Mouse (Mus musculus): ENCODE data around the gene Pxmp4.

The Pxmp4 gene

DNA sequence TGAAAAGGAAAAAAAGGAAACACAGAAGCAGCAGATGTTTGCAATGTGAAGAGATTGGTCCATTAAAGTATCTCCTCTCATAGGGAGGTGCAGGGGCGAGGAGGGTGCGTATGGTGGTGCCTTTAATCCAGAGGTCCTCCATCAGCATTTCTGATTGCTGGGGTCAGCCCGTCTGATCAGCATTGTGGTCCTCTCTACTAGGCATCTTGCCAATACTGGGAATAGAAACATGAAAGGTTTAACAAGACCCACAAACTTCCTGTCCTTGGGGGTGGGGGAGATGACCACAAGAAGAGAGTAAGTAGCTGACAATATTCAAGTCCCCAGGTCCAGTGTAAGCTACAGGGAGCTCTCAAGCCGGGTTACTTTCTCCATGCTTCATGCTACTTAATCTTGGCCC is 32.8 kb downstream of the Pxmp4 start:
- ChIA-PET POLR2A (interaction anchor here in 3 of 4 experiments (0.8 to 18.6 kb wide), 23 partner anchors 10 to 220 kb away, joined by 3 to 479 read pairs (median 5); partner anchors contain the start of genes Actl10 (in 2 of the 3), Pxmp4 (in 2 of the 3), Snta1 (in 2 of the 3) and 1700003F12Rik (in 1 of the 3)), CTCF (interaction anchor here in 3 of 4 experiments (0.7 to 3.9 kb wide), 5 partner anchors 11 to 220 kb away, joined by 3 to 17 read pairs (median 6); partner anchors contain the start of gene Raly (in 1 of the 3))

- POLR2A ChIA-PET: interaction anchor here (0.8 to 18.6 kb wide), 25 partner anchors 8 to 221 kb away, joined by 3 to 479 read pairs (median 9); partner anchors contain the start of genes 4930519P11Rik (in 2 of the 4), Actl10 (in 2 of the 4), Necab3 (in 2 of the 4) and Zfp341 (in 2 of the 4)
- CTCF ChIA-PET: interaction anchor here in 2 of 4 experiments (1.0 to 3.9 kb wide), 5 partner anchors 12 to 30 kb away, joined by 3 to 17 read pairs (median 6); no protein-coding TSS in a partner anchor
These were observed 33.6 kb downstream of the Pxmp4 start, which contains the start of gene E2f1 for GRCm38 (mm10) chr2:154569836-154570286. E2f1 (minus strand) TSS chr2:154569892.

DNA sequence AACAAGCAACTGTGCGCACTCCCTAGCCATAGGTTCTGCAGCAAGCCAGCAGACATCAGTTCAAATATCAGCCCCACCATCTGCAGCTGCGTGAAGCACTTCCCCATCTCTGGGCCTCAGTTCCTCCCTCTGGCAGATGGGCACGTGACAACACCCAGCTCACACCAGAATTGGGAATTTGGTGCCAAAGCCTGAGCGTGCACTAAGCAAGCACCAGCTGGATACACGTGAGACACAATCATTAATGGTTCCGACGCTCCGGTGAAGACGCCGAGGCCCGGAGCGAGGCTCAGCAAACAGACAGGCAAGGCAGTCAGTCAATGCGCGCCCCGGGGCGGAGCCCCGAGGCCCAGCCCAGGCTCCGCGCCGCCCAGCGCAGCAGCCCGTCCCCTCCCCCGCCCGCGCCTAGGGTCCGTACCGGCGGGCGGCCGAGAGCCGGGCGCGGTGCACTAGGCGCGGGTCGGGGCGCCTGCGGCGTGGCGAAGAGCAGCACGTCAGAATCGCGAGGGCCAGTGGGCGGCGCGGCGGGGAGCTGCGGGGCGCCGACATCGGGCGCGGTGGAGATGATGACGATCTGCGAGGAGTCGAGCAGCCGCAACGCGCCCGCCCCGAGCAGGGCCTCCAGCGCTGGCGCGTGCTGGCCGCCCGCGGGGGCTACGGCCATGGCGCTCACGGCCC is 34.3 kb downstream of the Pxmp4 start:
- POLR2A ChIA-PET: interaction anchor here (0.5 to 18.6 kb wide), 65 partner anchors 7 to 505 kb away, joined by 3 to 479 read pairs (median 4); partner anchors contain the start of genes Actl10 (in 3 of the 4), Necab3 (in 3 of the 4), Zfp341 (in 3 of the 4) and 4930519P11Rik (in 2 of the 4)
- CTCF ChIA-PET: interaction anchor here in 3 of 4 experiments (0.6 to 3.9 kb wide), 9 partner anchors 12 to 1830 kb away, joined by 3 to 17 read pairs (median 4); partner anchors contain the start of genes 4930519P11Rik (in 1 of the 3), Actl10 (in 1 of the 3) and Zfp341 (in 1 of the 3)

GRCm38 (mm10) chr2:154568329-154569070 is 35.0 kb downstream of the Pxmp4 start:
- ChIA-PET POLR2A (interaction anchor here (0.5 to 18.6 kb wide), 76 partner anchors 8 to 506 kb away, joined by 3 to 479 read pairs (median 4); partner anchors contain the start of genes Actl10 (in 3 of the 4), Necab3 (in 3 of the 4), Zfp341 (in 3 of the 4) and 4930519P11Rik (in 2 of the 4)), CTCF (interaction anchor here in 2 of 4 experiments (0.7 to 3.9 kb wide), 8 partner anchors 13 to 1437 kb away, joined by 3 to 17 read pairs (median 4); partner anchors contain the start of genes 4930519P11Rik (in 1 of the 2), Actl10 (in 1 of the 2) and Zfp341 (in 1 of the 2))

DNA sequence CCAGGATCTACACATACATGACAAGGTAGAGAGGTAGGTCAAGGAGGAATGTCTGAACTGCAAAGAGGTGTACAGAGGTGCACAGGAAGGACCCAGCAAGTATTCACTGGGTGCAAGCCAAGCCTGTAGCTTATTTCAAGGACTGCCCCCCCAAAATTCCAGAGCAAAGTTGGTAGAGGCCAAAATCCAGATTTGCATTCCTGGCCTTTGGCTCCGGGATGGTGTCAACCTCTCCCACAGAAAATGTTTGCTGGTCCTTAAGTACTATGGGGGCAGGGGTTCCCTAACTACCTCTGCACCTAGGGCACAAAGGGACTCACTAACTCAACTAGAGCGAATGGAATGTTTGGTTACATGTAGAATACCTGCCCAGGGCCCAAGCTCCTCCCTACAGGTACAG is 35.7 kb downstream of the Pxmp4 start:
- ChIA-PET CTCF (interaction anchor here in 2 of 4 experiments (0.7 to 3.7 kb wide), 3 partner anchors 15 to 1437 kb away, joined by 3 to 12 read pairs (median 5); partner anchors contain the start of gene Actl10 (in 1 of the 2)), POLR2A (interaction anchor here (0.6 to 18.6 kb wide), 45 partner anchors 7 to 507 kb away, joined by 3 to 479 read pairs (median 5); partner anchors contain the start of genes Actl10 (in 3 of the 4), Necab3 (in 3 of the 4), 4930519P11Rik (in 2 of the 4) and Cbfa2t2 (in 2 of the 4))

- ChIA-PET POLR2A (interaction anchor here in 3 of 4 experiments (0.7 to 18.6 kb wide), 15 partner anchors 9 to 330 kb away, joined by 3 to 479 read pairs (median 4); partner anchors contain the start of genes Actl10 (in 3 of the 3), Necab3 (in 2 of the 3), 1700003F12Rik (in 1 of the 3) and 4930519P11Rik (in 1 of the 3)), CTCF (interaction anchor here in 3 of 4 experiments (0.5 to 3.7 kb wide), 4 partner anchors 10 to 46 kb away, joined by 3 to 12 read pairs (median 3); partner anchors contain the start of genes Actl10 (in 1 of the 3) and Zfp341 (in 1 of the 3))
These were observed 36.9 kb downstream of the Pxmp4 start for GRCm38 (mm10) chr2:154566641-154567040.

DNA sequence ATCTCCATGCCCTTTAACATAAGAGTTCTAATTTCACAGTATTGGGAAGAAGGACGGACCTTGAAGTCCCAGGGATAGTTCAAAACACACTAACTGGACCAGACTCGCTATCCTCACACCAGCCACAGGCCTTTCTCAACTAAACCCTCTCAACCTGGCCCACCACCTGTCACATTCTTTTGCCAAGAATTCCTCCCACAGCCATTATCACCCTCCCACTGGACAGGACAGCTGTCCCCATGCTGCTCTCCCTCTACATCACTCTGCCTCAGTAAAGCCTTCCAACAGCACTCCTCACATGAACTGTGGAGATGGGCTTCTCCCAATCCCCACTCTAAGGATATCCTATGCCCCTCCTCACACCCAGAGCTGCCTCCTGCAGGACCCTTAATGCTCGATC is 37.9 kb downstream of the Pxmp4 start:
- ChIA-PET CTCF (interaction anchor here in 2 of 4 experiments (0.6 to 2.4 kb wide), 3 partner anchors 14 to 496 kb away, joined by 3 to 18 read pairs (median 7); partner anchors contain the start of gene Actl10 (in 1 of the 2)), POLR2A (interaction anchor here in 3 of 4 experiments (0.6 to 18.6 kb wide), 19 partner anchors 12 to 217 kb away, joined by 3 to 479 read pairs (median 3); partner anchors contain the start of genes Actl10 (in 3 of the 3), 1700003F12Rik (in 1 of the 3), Necab3 (in 1 of the 3) and Pxmp4 (in 1 of the 3))

DNA sequence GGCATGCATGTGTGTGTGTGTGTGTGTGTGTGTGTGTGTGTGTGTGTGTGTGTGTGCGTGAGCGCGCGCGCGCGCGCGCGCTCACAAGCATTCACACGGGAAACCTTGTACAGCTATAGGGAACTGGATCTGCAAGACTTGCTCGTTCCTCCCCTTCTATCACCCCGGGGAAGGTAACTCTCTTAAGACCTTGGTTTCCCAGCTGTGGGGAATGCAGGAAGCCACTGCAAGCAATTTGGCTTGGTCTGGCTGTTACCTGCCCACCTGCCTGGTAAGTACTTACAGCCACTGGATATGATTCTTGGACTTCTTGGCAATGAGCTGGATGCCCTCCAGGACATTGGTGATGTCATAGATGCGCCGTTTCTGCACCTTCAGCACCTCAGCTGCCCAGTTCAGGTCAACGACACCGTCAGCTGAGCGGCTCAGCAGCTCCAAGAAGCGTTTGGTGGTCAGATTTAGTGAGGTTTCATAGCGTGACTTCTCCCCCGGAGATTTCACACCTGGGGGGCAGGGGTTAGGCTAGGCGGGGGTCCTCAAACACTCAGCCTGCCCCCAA is 39.8 kb downstream of the Pxmp4 start:
- ChIA-PET POLR2A (interaction anchor here (0.6 to 18.6 kb wide), 24 partner anchors 10 to 156 kb away, joined by 3 to 479 read pairs (median 4); partner anchors contain the start of genes Actl10 (in 2 of the 4), Snta1 (in 2 of the 4), 1700003F12Rik (in 1 of the 4) and Cbfa2t2 (in 1 of the 4)), CTCF (interaction anchor here (0.6 to 2.4 kb wide), 9 partner anchors 11 to 1167 kb away, joined by 3 to 18 read pairs (median 7); partner anchors contain the start of gene Actl10 (in 1 of the 4))

- POLR2A ChIA-PET: interaction anchor here (0.6 to 28.3 kb wide), 28 partner anchors 6 to 232 kb away, joined by 3 to 479 read pairs (median 4); partner anchors contain the start of genes E2f1 (in 2 of the 4), 1700003F12Rik (in 1 of the 4), 4930519P11Rik (in 1 of the 4) and Actl10 (in 1 of the 4)
- CTCF ChIA-PET: interaction anchor here in 3 of 4 experiments (0.6 to 1.9 kb wide), 6 partner anchors 10 to 258 kb away, joined by 3 to 7 read pairs (median 3); partner anchors contain the start of gene Zfp341 (in 1 of the 3)
These were observed 45.1 kb downstream of the Pxmp4 start, which contains the start of gene Necab3 for GRCm38 (mm10) chr2:154558264-154559039. Necab3 (minus strand) TSS chr2:154558890.

GRCm38 (mm10) chr2:154557184-154557832 is 46.2 kb downstream of the Pxmp4 start:
- ChIA-PET CTCF (interaction anchor here in 3 of 4 experiments (0.5 to 1.2 kb wide), 8 partner anchors 11 to 257 kb away, joined by 3 to 4 read pairs (median 3); partner anchors contain the start of gene Zfp341 (in 1 of the 3)), POLR2A (interaction anchor here (0.5 to 28.3 kb wide), 30 partner anchors 7 to 510 kb away, joined by 3 to 479 read pairs (median 4); partner anchors contain the start of genes E2f1 (in 2 of the 4), Snta1 (in 2 of the 4), 1700003F12Rik (in 1 of the 4) and 4930519P11Rik (in 1 of the 4))

GRCm38 (mm10) chr2:154555235-154555634 is 48.3 kb downstream of the Pxmp4 start:
- POLR2A ChIA-PET: interaction anchor here in 3 of 4 experiments (0.6 to 28.3 kb wide), 12 partner anchors 9 to 182 kb away, joined by 3 to 479 read pairs (median 6); partner anchors contain the start of genes E2f1 (in 2 of the 3), 1700003F12Rik (in 1 of the 3), Actl10 (in 1 of the 3) and Cdk5rap1 (in 1 of the 3)
- CTCF ChIA-PET: interaction anchor here in 1 of 4 experiments (1.3 kb wide), 1 partner anchor 31 kb away, joined by 6 read pairs; no protein-coding TSS in a partner anchor

- POLR2A ChIA-PET: interaction anchor here (0.6 to 28.3 kb wide), 55 partner anchors 9 to 1638 kb away, joined by 3 to 479 read pairs (median 5); partner anchors contain the start of genes E2f1 (in 3 of the 4), Snta1 (in 2 of the 4), Zfp341 (in 2 of the 4) and 4930519P11Rik (in 1 of the 4)
- CTCF ChIA-PET: interaction anchor here (0.5 to 5.2 kb wide), 51 partner anchors 9 to 295 kb away, joined by 3 to 27 read pairs (median 5); partner anchors contain the start of genes Pxmp4 (in 2 of the 4), Zfp341 (in 2 of the 4), 4930519P11Rik (in 1 of the 4) and E2f1 (in 1 of the 4)
These were observed 51.0 kb downstream of the Pxmp4 start for GRCm38 (mm10) chr2:154552424-154552907.

GRCm38 (mm10) chr2:154551927-154552326 is 51.6 kb downstream of the Pxmp4 start:
- CTCF ChIA-PET: interaction anchor here (0.5 to 5.2 kb wide), 46 partner anchors 9 to 202 kb away, joined by 3 to 27 read pairs (median 5); partner anchors contain the start of genes Pxmp4 (in 2 of the 4), Zfp341 (in 2 of the 4), 4930519P11Rik (in 1 of the 4) and E2f1 (in 1 of the 4)
- POLR2A ChIA-PET: interaction anchor here (0.6 to 28.3 kb wide), 58 partner anchors 9 to 1637 kb away, joined by 3 to 479 read pairs (median 4); partner anchors contain the start of genes E2f1 (in 2 of the 4), Pxmp4 (in 2 of the 4), Snta1 (in 2 of the 4) and Zfp341 (in 2 of the 4)

Measured in embryonic stem cell, embryonic (primary cell).